Mouse (Mus musculus): ENCODE measurements around the gene Fam216a.

GRCm38 (mm10) chr5:122379374-122380155 is 7.4 kb upstream of the Fam216a start:
- TF ChIP-seq CTCF (IDR thresholded peaks at IDR 0.05; ENCODE audit: low read depth) (peak; percentile 97), EP300 (IDR thresholded peaks at IDR 0.05; ENCODE audit: low read depth) (no peak)
